Mouse (Mus musculus): ENCODE results near the gene Cdkn3.

- TF ChIP-seq CTCF (IDR thresholded peaks at IDR 0.05; ENCODE audit: control insufficient read depth, insufficient read depth, insufficient replicate concordance, low read depth, low read length): no peak
- TF ChIP-seq POLR2A (IDR thresholded peaks at IDR 0.05; ENCODE audit: control insufficient read depth, low read depth, low read length): no peak
Observed at GRCm38 (mm10) chr14:46818743-46819142, 58.4 kb downstream of the Cdkn3 start.
